Mouse (Mus musculus) liver, embryonic 14.5 days (tissue): ENCODE results near the gene Pappa. TPM values are rescaled to one million over a fixed set of nuclear protein-coding genes. Genes with fewer than 3 reads are reported as not detected.

Experiments used
- ATAC-seq: fragments of 200-750 bp; cut with Nextera tagmentation; 2 replicates; pipeline ENCODE4 v1.8.0; 2017; ENCODE audit warnings: moderate number of reproducible peaks, mild to moderate bottlenecking, moderate library complexity; ENCODE audit not compliant: insufficient read depth
- DNase-seq, 3 experiments: peaks; one replicate each; pipeline ENCODE4 v3.0.0-alpha.2; 2012 to 2013; ENCODE audit warnings: low read depth in 3 of 3, low spot score in 3 of 3
- H3K27ac ChIP-seq: fragments of 300-500 bp; sonication (generic); 2 replicates; pipeline ENCODE4 v1.5.1; 2014; ENCODE audit warnings: moderate library complexity, mild to moderate bottlenecking, control low read depth, inconsistent platforms
- H3K27me3 ChIP-seq: fragments of 300-500 bp; sonication (generic); 2 replicates; pipeline ENCODE4 v1.6.1; 2014; ENCODE audit warnings: mild to moderate bottlenecking, low read length, moderate library complexity; ENCODE audit not compliant: control insufficient read depth, insufficient read depth
- H3K36me3 ChIP-seq: fragments of 300-500 bp; sonication (generic); replicated peaks from 2 replicates; pipeline ENCODE4 v1.6.1; 2014; ENCODE audit warnings: low read depth; ENCODE audit not compliant: control insufficient read depth, insufficient read depth
- H3K4me1 ChIP-seq, 2 experiments: fragments of 200-500 bp in 1 of 2; fragments of 300-500 bp in 1 of 2; sonication (generic) in 1 of 2; replicated peaks; 2 replicates each; pipeline ENCODE4 v1.6.1; 2012 to 2014; ENCODE audit warnings: antibody characterized with exemption in 1 of 2, inconsistent platforms in 1 of 2, low read length in 1 of 2; ENCODE audit not compliant: control insufficient read depth in 2 of 2, insufficient read depth in 2 of 2
- H3K4me2 ChIP-seq: fragments of 300-500 bp; sonication (generic); 2 replicates; pipeline ENCODE4 v1.6.1; 2014; ENCODE audit warnings: low read depth, mild to moderate bottlenecking, control low read depth, moderate library complexity
- H3K4me3 ChIP-seq, 2 experiments: fragments of 200-500 bp in 1 of 2; fragments of 300-500 bp in 1 of 2; sonication (generic) in 1 of 2; 2 replicates each; pipeline ENCODE4 v1.5.1; 2012 to 2014; ENCODE audit warnings: low read depth in 2 of 2, low read length in 2 of 2, mild to moderate bottlenecking in 2 of 2, control low read depth in 1 of 2, inconsistent platforms in 1 of 2, moderate library complexity in 1 of 2; ENCODE audit not compliant: insufficient read depth in 1 of 2
- H3K9ac ChIP-seq: fragments of 300-500 bp; sonication (generic); replicated peaks from 2 replicates; pipeline ENCODE4 v1.6.1; 2014; ENCODE audit warnings: mild to moderate bottlenecking, control low read depth, moderate library complexity
- H3K9me3 ChIP-seq: fragments of 300-500 bp; sonication (generic); 2 replicates; pipeline ENCODE4 v1.6.1; 2016; ENCODE audit warnings: low read length, mixed read lengths; ENCODE audit not compliant: control insufficient read depth
- CTCF ChIP-seq: IDR thresholded peaks from 2 replicates; pipeline ENCODE4 v1.5.1; 2016; ENCODE audit warnings: antibody characterized with exemption, low read depth, control low read depth
- EP300 ChIP-seq: IDR thresholded peaks from 2 replicates; pipeline ENCODE4 v1.6.1; 2016; ENCODE audit warnings: antibody characterized with exemption, low read depth
- WGBS: fragments of 180-500 bp; shearing (Covaris S2); extraction: QIAGEN DNeasy Blood & Tissue Kit; methylation state at CpG from one replicate; pipeline ENCODE4 v1.1.7; 2014; ENCODE audit not compliant: insufficient replicate concordance; 5-methylcytosine and 5-hydroxymethylcytosine counted together
- polyA plus RNA-seq, 2 experiments: library from polyadenylated mRNA; depleted of rRNA in 1 of 2; stranded (reverse) in 1 of 2; unstranded in 1 of 2; fragments of >200 nt; fragmentation: Nextera tagmentation in 1 of 2; extraction: Ambion mirVana in 1 of 2; gene quantifications; 2 replicates each; pipeline versions ENCODE4 v1.2.1 to v1.2.3; 2012 to 2014

Pappa gene
- polyA plus RNA-seq, 2 experiments: 0.01 TPM

- TF ChIP-seq CTCF (no peak), EP300 (no peak)
- no peak for DNase-seq
- no peak overlapping the region for H3K4me2 ChIP-seq
- H3K9me3 ChIP-seq: no peaks in the 10 kb centered on the region
- no peak for ATAC-seq
- 69% methylated on average over 3 of the region's 3 CpGs for WGBS
- no peaks in the 10 kb centered on the region for H3K27me3 ChIP-seq
- no peaks in the 10 kb centered on the region for H3K36me3 ChIP-seq
- H3K9ac ChIP-seq: no peak overlapping the region
- no peak overlapping the region for H3K27ac ChIP-seq
- H3K4me3 ChIP-seq: no peak overlapping the region
- no peaks in the 10 kb centered on the region; a peak in 1 of 4 replicates for H3K4me1 ChIP-seq
Observed at GRCm38 (mm10) chr4:65372731-65373130, 248.8 kb downstream of the Pappa start.

- Histone ChIP-seq H3K9ac (no peak overlapping the region), H3K4me1 (no peaks in the 10 kb centered on the region; a peak in 1 of 4 replicates), H3K4me3 (no peak overlapping the region), H3K27me3 (no peaks in the 10 kb centered on the region), H3K36me3 (no peaks in the 10 kb centered on the region), H3K9me3 (no peaks in the 10 kb centered on the region), H3K27ac (no peak overlapping the region), H3K4me2 (no peak overlapping the region)
- no peak for DNase-seq
- TF ChIP-seq EP300 (no peak), CTCF (no peak)
- no peak for ATAC-seq
- 46% methylated on average over 1 of the region's 1 CpGs for WGBS
Observed at GRCm38 (mm10) chr4:65373841-65374240, 249.9 kb downstream of the Pappa start.

DNA sequence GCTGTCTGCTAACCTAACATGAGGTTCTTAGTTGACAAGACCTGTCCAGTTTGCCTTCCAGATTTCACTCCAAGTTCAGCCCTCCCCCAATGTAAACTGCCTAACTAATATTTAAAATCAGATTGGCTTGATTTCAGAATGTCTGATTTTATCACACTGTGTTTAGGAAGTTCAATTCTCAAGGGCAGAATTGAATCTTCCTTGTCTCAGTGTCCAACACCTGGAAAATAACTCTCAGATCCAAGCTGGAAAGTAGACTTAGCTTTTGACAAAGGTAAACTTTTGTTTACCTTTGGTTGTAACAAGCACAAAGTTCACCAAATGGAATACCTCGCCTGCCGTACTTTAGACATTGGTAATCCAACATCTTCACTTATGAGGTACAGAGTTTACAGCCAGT lies 252.6 kb downstream of the Pappa start:
- TF ChIP-seq EP300: no peak
- TF ChIP-seq CTCF: no peak
- Histone ChIP-seq H3K4me1 (no peaks in the 10 kb centered on the region; a peak in 1 of 4 replicates), H3K27me3 (no peaks in the 10 kb centered on the region), H3K9ac (no peak overlapping the region), H3K27ac (no peak overlapping the region), H3K4me3 (no peak overlapping the region), H3K9me3 (no peaks in the 10 kb centered on the region), H3K4me2 (no peak overlapping the region), H3K36me3 (no peaks in the 10 kb centered on the region)
- no peak for DNase-seq
- no peak for ATAC-seq
- 56% methylated on average over 2 of the region's 2 CpGs for WGBS

- Histone ChIP-seq H3K9ac (no peak overlapping the region), H3K4me1 (no peaks in the 10 kb centered on the region), H3K36me3 (no peaks in the 10 kb centered on the region), H3K4me2 (no peak overlapping the region), H3K27ac (no peak overlapping the region), H3K9me3 (no peaks in the 10 kb centered on the region), H3K27me3 (no peaks in the 10 kb centered on the region), H3K4me3 (no peak overlapping the region)
- TF ChIP-seq CTCF (no peak), EP300 (no peak)
- DNase-seq: no peak
- no peak for ATAC-seq
- WGBS: 55% methylated on average over 4 of the region's 4 CpGs
Observed at GRCm38 (mm10) chr4:65379461-65379860, 255.5 kb downstream of the Pappa start.

DNA sequence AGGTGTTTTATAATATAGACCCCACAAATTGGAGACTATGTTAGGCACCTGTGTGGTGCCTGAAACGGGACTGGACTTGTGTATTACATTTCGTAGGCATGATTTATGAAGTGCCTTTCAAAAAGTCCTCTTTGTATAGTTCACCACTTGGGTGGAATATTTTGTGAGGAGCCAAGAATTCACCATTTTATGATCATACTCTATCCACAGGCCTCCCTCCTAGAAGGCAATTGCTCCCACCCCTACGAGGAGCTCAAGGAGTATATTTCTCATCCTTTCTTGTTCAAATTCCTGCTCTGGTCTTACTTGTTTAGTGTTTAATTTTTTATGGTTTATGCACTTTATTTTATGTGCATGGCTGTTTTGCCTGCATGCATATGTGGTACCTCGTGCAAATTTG lies 259.1 kb downstream of the Pappa start:
- ATAC-seq: no peak
- no peak overlapping the region for H3K9ac ChIP-seq
- no peaks in the 10 kb centered on the region for H3K27me3 ChIP-seq
- WGBS: 57% methylated on average over 4 of the region's 4 CpGs
- H3K36me3 ChIP-seq: no peaks in the 10 kb centered on the region
- TF ChIP-seq CTCF (no peak), EP300 (no peak)
- DNase-seq: no peak
- no peak overlapping the region for H3K4me2 ChIP-seq
- H3K27ac ChIP-seq: no peak overlapping the region
- H3K4me1 ChIP-seq: no peaks in the 10 kb centered on the region
- H3K4me3 ChIP-seq: no peak overlapping the region
- H3K9me3 ChIP-seq: no peaks in the 10 kb centered on the region

- no peak for ATAC-seq
- Histone ChIP-seq H3K27ac (no peak overlapping the region), H3K4me3 (no peak overlapping the region), H3K9me3 (no peaks in the 10 kb centered on the region), H3K9ac (no peak overlapping the region), H3K4me1 (no peaks in the 10 kb centered on the region), H3K36me3 (no peaks in the 10 kb centered on the region), H3K4me2 (no peak overlapping the region), H3K27me3 (no peaks in the 10 kb centered on the region)
- no peak for TF ChIP-seq CTCF
- no peak for TF ChIP-seq EP300
- no peak for DNase-seq
- 55% methylated on average over 4 of the region's 4 CpGs for WGBS
Observed at GRCm38 (mm10) chr4:65391001-65391400, 267.0 kb downstream of the Pappa start.
